Mouse (Mus musculus): ENCODE results near the gene Arhgef5. TPM values are rescaled to one million over a fixed set of nuclear protein-coding genes. Genes with fewer than 3 reads are reported as not detected.
"Not testable (repeated sequence)": the region's sequence is repeated elsewhere in the genome, so short reads cannot be mapped to it uniquely, and the experiment has no call there.

Gene Arhgef5
- 1 to 10 TPM; 1.7 to 2.8 TPM for total RNA-seq (2021)
- long read RNA-seq, experiment 1, full-length matches to known transcripts: 1 of 1 reads
- long read RNA-seq, experiment 1, partial matches to known transcripts: 0 of 1 reads
- long read RNA-seq, experiment 1, other reads (novel, unspliced or antisense): 0 of 1 reads
- long read RNA-seq, experiment 2, partial matches to known transcripts: 0 of 1 reads
- long read RNA-seq, experiment 2, other reads (novel, unspliced or antisense): 1 of 1 reads

- Histone ChIP-seq H3K4me3 (peak within 1 kb of the TSS; percentile 41), H3K27ac (peak within 1 kb of the TSS; percentile 47)
- TF ChIP-seq CTCF (conservative IDR thresholded peaks at IDR 0.05): no peak
- DNase-seq (ENCODE audit: low spot score in 2 of 2): no peak
These were observed at the start of gene Arhgef5 for GRCm38 (mm10) chr6:43265363-43266041. TSS of gene Arhgef5 (plus strand) at chr6:43265582.

GRCm38 (mm10) chr6:43231255-43231654 lies 34.1 kb upstream of the Arhgef5 start, which contains the start of gene Olfr47:
TSS of gene Olfr47 (plus strand) at chr6:43231529.
- not testable (repeated sequence) for DNase-seq (ENCODE audit: low spot score in 2 of 2); H3K4me3 ChIP-seq; H3K27ac ChIP-seq

- H3K4me3 ChIP-seq: no peak overlapping the region
- no peak overlapping the region for H3K27ac ChIP-seq
- peak; percentile 63 for TF ChIP-seq CTCF (conservative IDR thresholded peaks at IDR 0.05)
- no peak for DNase-seq (ENCODE audit: low spot score in 2 of 2)
These were observed 23.3 kb upstream of the Arhgef5 start for GRCm38 (mm10) chr6:43242061-43242460.

GRCm38 (mm10) chr6:43247396-43247795 lies 18.0 kb upstream of the Arhgef5 start:
- no peak overlapping the region for H3K27ac ChIP-seq
- H3K4me3 ChIP-seq: no peak overlapping the region
- TF ChIP-seq CTCF (conservative IDR thresholded peaks at IDR 0.05): no peak
- no peak for DNase-seq (ENCODE audit: low spot score in 2 of 2)

- Histone ChIP-seq H3K27ac (no peak overlapping the region), H3K4me3 (no peak overlapping the region)
- TF ChIP-seq CTCF (conservative IDR thresholded peaks at IDR 0.05): no peak
- DNase-seq (ENCODE audit: low spot score in 2 of 2): no peak
These were observed 12.4 kb upstream of the Arhgef5 start for GRCm38 (mm10) chr6:43252994-43253393.

GRCm38 (mm10) chr6:43254193-43254926 lies 11.0 kb upstream of the Arhgef5 start:
- DNase-seq (ENCODE audit: low spot score in 2 of 2): no peak
- peak; percentile 79 for TF ChIP-seq CTCF (conservative IDR thresholded peaks at IDR 0.05)
- H3K27ac ChIP-seq: no peak overlapping the region
- H3K4me3 ChIP-seq: no peak overlapping the region

GRCm38 (mm10) chr6:43260756-43261155 lies 4.6 kb upstream of the Arhgef5 start:
- no peak for DNase-seq (ENCODE audit: low spot score in 2 of 2)
- Histone ChIP-seq H3K27ac (no peak overlapping the region), H3K4me3 (no peak overlapping the region)
- TF ChIP-seq CTCF (conservative IDR thresholded peaks at IDR 0.05): no peak

- no peak for DNase-seq (ENCODE audit: low spot score in 2 of 2)
- H3K27ac ChIP-seq: peak overlapping the region; percentile 47; the same call in 1 of the 2 replicates
- peak; percentile 27; the same call in 1 of the 2 replicates for TF ChIP-seq CTCF (conservative IDR thresholded peaks at IDR 0.05)
These were observed 974 bp downstream of the Arhgef5 start for GRCm38 (mm10) chr6:43266356-43266755.

GRCm38 (mm10) chr6:43272597-43272996 lies 7.2 kb downstream of the Arhgef5 start:
- H3K4me3 ChIP-seq: no peak overlapping the region
- no peak overlapping the region for H3K27ac ChIP-seq
- TF ChIP-seq CTCF (conservative IDR thresholded peaks at IDR 0.05): no peak
- no peak for DNase-seq (ENCODE audit: low spot score in 2 of 2)

More at GRCm38 (mm10) chr6:43266356-43266755, 974 bp downstream of the Arhgef5 start:
- H3K4me3 ChIP-seq: peak overlapping the region; percentile 41

GRCm38 (mm10) chr6:43274123-43274522 lies 8.7 kb downstream of the Arhgef5 start:
- no peak for TF ChIP-seq CTCF (conservative IDR thresholded peaks at IDR 0.05)
- Histone ChIP-seq H3K4me3 (no peak overlapping the region), H3K27ac (no peak overlapping the region)
- DNase-seq (ENCODE audit: low spot score in 2 of 2): no peak

- peak; percentile 73 for TF ChIP-seq CTCF (conservative IDR thresholded peaks at IDR 0.05)
- Histone ChIP-seq H3K4me3 (no peak overlapping the region), H3K27ac (no peak overlapping the region)
- DNase-seq (ENCODE audit: low spot score in 2 of 2): no peak
These were observed 12.9 kb downstream of the Arhgef5 start for GRCm38 (mm10) chr6:43278247-43278646.

- Histone ChIP-seq H3K4me3 (no peak overlapping the region), H3K27ac (no peak overlapping the region)
- TF ChIP-seq CTCF (conservative IDR thresholded peaks at IDR 0.05): no peak
- no peak for DNase-seq (ENCODE audit: low spot score in 2 of 2)
These were observed 15.1 kb downstream of the Arhgef5 start for GRCm38 (mm10) chr6:43280481-43280880.

GRCm38 (mm10) chr6:43292041-43292440 lies 26.7 kb downstream of the Arhgef5 start:
- DNase-seq (ENCODE audit: low spot score in 2 of 2): no peak
- no peak overlapping the region for H3K4me3 ChIP-seq
- H3K27ac ChIP-seq: no peak overlapping the region
- TF ChIP-seq CTCF (conservative IDR thresholded peaks at IDR 0.05): no peak
